Mouse (Mus musculus): Measurements from ENCODE around the gene Rcn3. TPM values are rescaled to one million over a fixed set of nuclear protein-coding genes. Genes with fewer than 3 reads are reported as not detected.
A peak's percentile ranks its signal among the peaks of the same experiment; 100 is the strongest.

The Rcn3 gene
- polyA plus RNA-seq, 1 experiment from 2014 or later: 22.7 TPM

DNA sequence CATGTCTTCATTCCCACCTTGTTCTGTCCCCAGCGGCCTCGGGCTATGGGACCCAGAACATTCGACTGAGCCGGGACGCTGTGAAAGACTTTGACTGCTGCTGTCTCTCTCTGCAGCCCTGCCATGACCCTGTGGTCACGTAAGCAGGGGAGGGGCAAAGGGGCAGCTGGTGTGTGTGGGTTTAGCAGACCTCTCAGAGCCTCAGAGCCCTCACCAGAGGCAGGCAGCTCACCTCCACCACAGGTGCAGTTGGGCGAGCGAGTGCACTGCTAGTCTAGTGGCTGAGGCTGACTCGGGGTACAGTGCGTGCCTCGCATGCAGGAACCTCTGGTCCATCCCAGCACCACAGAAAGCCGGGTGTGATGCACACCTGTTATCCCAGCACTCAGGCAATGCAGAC is 18.1 kb downstream of the Rcn3 start:
- Histone ChIP-seq H3K4me1 (ENCODE audit: control insufficient read depth, low read depth, low read length) (peaks cover 2% of the 10 kb centered on the region), H3K36me3 (ENCODE audit: control insufficient read depth, insufficient read depth) (peaks cover 7% of the 10 kb centered on the region), H3K27me3 (ENCODE audit: control insufficient read depth, insufficient read depth, low read depth, low read length) (no peaks in the 10 kb centered on the region), H3K9me3 (replicated peaks; ENCODE audit: control insufficient read depth, low read length) (no peaks in the 10 kb centered on the region), H3K9ac (ENCODE audit: low read depth, low read length) (no peak overlapping the region), H3K27ac (ENCODE audit: low read length) (no peak overlapping the region), H3K4me3 (ENCODE audit: low read depth, low read length) (no peak overlapping the region), H3K4me2 (ENCODE audit: low read depth, low read length) (no peak overlapping the region)
- 0 out of 2 replicates have a peak, but pooled peaks have one; percentile 7 for ATAC-seq (ENCODE audit: low read depth)
- 77% methylated on average over 12 of the region's 12 CpGs for WGBS (ENCODE audit: insufficient replicate concordance)

DNA sequence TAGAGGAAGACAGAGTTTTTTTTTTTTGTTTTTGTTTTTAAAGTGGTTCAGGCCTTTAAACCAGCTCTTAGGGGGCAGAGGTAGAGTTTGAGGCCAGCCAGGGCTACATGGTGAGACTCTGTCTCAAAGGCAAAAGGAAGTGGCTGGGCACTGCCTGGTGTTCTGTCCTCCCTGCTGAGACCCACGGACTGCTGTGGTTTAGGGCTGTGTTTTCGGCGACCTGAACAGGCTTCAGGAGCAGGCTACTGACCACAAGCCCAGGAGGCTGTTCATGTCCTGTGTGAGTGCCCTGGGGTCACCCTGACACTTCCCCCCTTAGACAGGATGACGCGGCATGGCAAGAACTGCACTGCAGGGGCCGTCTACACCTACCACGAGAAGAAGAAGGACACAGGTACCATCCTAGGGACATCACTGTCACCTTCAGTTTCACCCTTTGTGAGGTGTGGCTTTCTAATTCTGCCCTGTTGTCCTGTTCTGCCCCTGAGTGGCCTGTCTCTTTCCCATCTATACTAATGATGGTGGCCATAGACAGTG is 18.8 kb downstream of the Rcn3 start:
- Histone ChIP-seq H3K9me3 (replicated peaks; ENCODE audit: control insufficient read depth, low read length) (no peaks in the 10 kb centered on the region), H3K27ac (ENCODE audit: low read length) (no peak overlapping the region), H3K27me3 (ENCODE audit: control insufficient read depth, insufficient read depth, low read depth, low read length) (no peaks in the 10 kb centered on the region), H3K4me1 (ENCODE audit: control insufficient read depth, low read depth, low read length) (peaks cover 3% of the 10 kb centered on the region), H3K4me3 (ENCODE audit: low read depth, low read length) (no peak overlapping the region), H3K4me2 (ENCODE audit: low read depth, low read length) (no peak overlapping the region), H3K9ac (ENCODE audit: low read depth, low read length) (no peak overlapping the region), H3K36me3 (ENCODE audit: control insufficient read depth, insufficient read depth) (peaks cover 7% of the 10 kb centered on the region)
- 52% methylated on average over 7 of the region's 7 CpGs for WGBS (ENCODE audit: insufficient replicate concordance)
- ATAC-seq (ENCODE audit: low read depth): no peak

DNA sequence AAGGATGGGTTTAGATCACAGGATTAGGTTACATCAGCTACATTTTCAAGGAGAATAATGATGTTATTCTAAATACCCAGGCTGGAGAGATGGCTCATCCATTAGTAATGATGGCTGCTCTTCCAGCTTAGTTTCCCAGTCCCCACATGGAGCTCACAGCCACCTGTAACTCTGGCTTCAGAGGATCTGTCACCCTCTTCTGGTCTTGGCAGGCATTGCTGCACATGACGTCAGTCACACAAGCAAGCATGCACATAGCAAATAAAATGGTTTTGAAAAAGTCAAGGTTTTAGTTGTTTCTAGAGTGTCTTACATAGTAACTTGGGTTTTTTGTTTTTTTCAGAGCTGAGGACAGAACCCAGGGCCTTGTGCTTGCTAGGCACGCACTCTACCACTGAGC is 19.8 kb downstream of the Rcn3 start:
- Histone ChIP-seq H3K36me3 (ENCODE audit: control insufficient read depth, insufficient read depth) (peaks cover 4% of the 10 kb centered on the region), H3K4me2 (ENCODE audit: low read depth, low read length) (no peak overlapping the region), H3K9me3 (replicated peaks; ENCODE audit: control insufficient read depth, low read length) (no peaks in the 10 kb centered on the region), H3K4me3 (ENCODE audit: low read depth, low read length) (no peak overlapping the region), H3K27ac (ENCODE audit: low read length) (no peak overlapping the region), H3K9ac (ENCODE audit: low read depth, low read length) (no peak overlapping the region), H3K4me1 (ENCODE audit: control insufficient read depth, low read depth, low read length) (peaks cover 7% of the 10 kb centered on the region), H3K27me3 (ENCODE audit: control insufficient read depth, insufficient read depth, low read depth, low read length) (no peaks in the 10 kb centered on the region)
- ATAC-seq (ENCODE audit: low read depth): no peak
- WGBS (ENCODE audit: insufficient replicate concordance): 67% methylated on average over 2 of the region's 2 CpGs

DNA sequence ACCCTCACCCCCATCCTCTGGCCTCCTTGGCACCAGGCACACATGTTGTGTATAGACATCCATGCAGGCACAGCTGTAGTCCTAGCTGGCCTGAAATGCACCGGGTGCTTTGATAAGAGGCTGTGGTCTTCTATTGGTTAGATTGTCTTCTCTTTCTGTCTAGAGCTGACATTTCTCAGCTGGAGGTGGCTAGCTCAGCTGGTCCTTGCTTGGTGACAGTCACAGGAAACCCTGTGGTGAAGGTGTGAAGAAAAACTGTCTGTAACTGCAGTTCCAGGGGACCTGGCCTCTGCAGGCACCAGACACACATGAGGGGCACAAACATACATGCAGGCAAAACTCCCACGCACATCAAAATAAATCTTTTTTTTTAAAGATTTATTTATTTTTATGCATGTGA is 22.4 kb downstream of the Rcn3 start:
- peaks cover 5% of the 10 kb centered on the region; the same call in 1 of the 2 replicates for H3K4me1 ChIP-seq (ENCODE audit: control insufficient read depth, low read depth, low read length)
- no peaks in the 10 kb centered on the region for H3K9me3 ChIP-seq (replicated peaks; ENCODE audit: control insufficient read depth, low read length)
- no peak overlapping the region for H3K4me3 ChIP-seq (ENCODE audit: low read depth, low read length)
- WGBS (ENCODE audit: insufficient replicate concordance): 55% methylated on average over 2 of the region's 2 CpGs
- no peak overlapping the region for H3K27ac ChIP-seq (ENCODE audit: low read length)
- no peaks in the 10 kb centered on the region for H3K36me3 ChIP-seq (ENCODE audit: control insufficient read depth, insufficient read depth)
- ATAC-seq (ENCODE audit: low read depth): no peak
- no peak overlapping the region for H3K4me2 ChIP-seq (ENCODE audit: low read depth, low read length)
- H3K9ac ChIP-seq (ENCODE audit: low read depth, low read length): no peak overlapping the region
- H3K27me3 ChIP-seq (ENCODE audit: control insufficient read depth, insufficient read depth, low read depth, low read length): no peaks in the 10 kb centered on the region

DNA sequence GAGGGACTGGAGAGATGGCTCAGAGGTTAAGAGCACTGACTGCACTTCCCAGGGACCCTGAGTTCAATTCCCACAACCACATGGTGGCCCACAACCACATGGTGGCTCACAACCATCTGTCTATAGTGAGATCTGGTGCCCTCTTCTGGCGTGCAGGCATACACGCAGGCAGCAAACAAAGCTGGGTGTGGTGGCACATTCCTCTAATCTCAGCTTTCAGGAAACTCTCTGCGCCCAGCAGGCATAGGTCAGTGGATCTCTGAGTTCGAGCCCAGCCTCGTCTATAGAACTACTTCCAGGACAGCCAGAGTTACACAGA is 24.1 kb downstream of the Rcn3 start:
- no peak overlapping the region for H3K4me2 ChIP-seq (ENCODE audit: low read depth, low read length)
- H3K27ac ChIP-seq (ENCODE audit: low read length): no peak overlapping the region
- WGBS (ENCODE audit: insufficient replicate concordance): 10% methylated on average over 5 of the region's 5 CpGs
- peak; percentile 51 for ATAC-seq (ENCODE audit: low read depth)
- no peaks in the 10 kb centered on the region for H3K36me3 ChIP-seq (ENCODE audit: control insufficient read depth, insufficient read depth)
- no peaks in the 10 kb centered on the region for H3K27me3 ChIP-seq (ENCODE audit: control insufficient read depth, insufficient read depth, low read depth, low read length)
- H3K4me1 ChIP-seq (ENCODE audit: control insufficient read depth, low read depth, low read length): peaks cover 17% of the 10 kb centered on the region
- H3K4me3 ChIP-seq (ENCODE audit: low read depth, low read length): no peak overlapping the region
- no peak overlapping the region for H3K9ac ChIP-seq (ENCODE audit: low read depth, low read length)
- H3K9me3 ChIP-seq (replicated peaks; ENCODE audit: control insufficient read depth, low read length): no peaks in the 10 kb centered on the region

DNA sequence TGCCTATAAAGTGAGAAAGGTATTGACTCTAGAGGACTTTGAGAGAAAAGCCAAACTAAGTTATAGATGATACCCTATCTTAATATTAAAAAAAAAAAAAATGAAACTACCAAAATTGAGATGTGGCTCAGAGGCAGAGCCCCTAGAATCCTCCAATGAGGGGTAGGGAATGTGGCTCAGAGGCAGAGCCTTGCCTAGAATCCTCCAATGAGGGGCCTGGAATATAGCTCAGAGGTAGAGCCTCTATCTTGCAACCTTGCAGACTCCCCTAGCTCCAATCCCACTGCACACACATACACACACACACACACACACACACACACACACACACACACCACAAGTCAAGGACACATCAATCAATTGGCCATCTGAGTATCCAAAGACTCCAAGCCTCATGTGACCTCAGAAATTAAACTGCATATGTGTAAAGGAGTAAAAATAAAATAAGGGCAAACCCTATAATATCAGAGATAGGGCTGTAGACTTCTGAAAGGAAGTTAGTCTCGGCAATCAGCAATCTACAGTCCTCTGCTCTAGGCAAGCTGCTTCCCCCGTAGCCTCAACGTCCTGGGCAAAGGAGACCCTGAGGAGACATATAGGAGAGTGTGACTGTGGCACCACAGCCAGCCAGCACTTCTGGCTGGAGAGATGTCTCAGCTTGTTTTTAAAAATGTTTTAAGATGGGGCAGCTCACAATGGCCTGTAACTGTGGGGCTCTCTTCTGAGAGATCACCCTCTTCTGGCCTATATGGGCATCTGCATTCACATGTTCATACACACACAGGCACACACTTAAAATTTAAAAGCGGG is 24.6 kb downstream of the Rcn3 start:
- Histone ChIP-seq H3K9ac (ENCODE audit: low read depth, low read length) (no peak overlapping the region), H3K9me3 (replicated peaks; ENCODE audit: control insufficient read depth, low read length) (no peaks in the 10 kb centered on the region), H3K27me3 (ENCODE audit: control insufficient read depth, insufficient read depth, low read depth, low read length) (no peaks in the 10 kb centered on the region), H3K4me3 (ENCODE audit: low read depth, low read length) (no peak overlapping the region), H3K4me2 (ENCODE audit: low read depth, low read length) (no peak overlapping the region), H3K36me3 (ENCODE audit: control insufficient read depth, insufficient read depth) (no peaks in the 10 kb centered on the region), H3K4me1 (ENCODE audit: control insufficient read depth, low read depth, low read length) (peaks cover 17% of the 10 kb centered on the region), H3K27ac (ENCODE audit: low read length) (no peak overlapping the region)
- ATAC-seq (ENCODE audit: low read depth): peak; percentile 8; the same call in 1 of the 2 replicates
- WGBS (ENCODE audit: insufficient replicate concordance): 42% methylated on average over 4 of the region's 4 CpGs

DNA sequence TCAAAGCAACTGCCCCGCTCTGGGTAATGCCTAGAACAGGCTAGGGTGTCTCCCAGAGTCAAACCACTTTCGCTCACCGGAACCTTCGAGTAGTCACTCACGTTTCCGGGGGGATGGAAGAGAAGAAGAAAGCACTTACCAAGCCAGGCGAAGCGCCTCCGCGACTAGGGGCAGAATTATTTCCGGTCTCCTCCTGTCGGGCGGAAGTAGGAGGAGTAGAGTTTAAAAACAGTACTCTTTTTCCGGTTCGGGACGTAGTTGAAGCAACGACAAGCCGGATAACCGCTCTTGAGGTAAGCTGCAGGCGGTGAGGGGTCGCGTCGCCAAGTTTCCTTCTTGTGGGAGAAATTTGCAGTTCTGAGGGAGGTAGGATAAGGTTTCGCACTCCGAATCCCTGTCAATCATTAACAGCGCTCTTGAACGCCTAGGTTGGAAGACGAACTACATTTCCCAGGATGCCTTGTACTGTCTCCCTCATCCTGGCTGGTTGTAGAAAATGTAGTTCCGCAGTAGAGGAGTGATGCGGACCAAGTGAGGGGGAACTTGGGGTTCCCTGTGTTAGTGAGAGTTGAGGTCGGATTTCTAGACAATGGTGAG is 29.7 kb downstream of the Rcn3 start, which contains the start of the genes Nosip and Prrg2:
TSS of gene Nosip (plus strand) at position 191 of the 597 bp plus-strand sequence.
TSS of gene Prrg2 (minus strand) at position 439 of the 597 bp plus-strand sequence.
- H3K4me1 ChIP-seq (ENCODE audit: control insufficient read depth, low read depth, low read length): peaks cover 23% of the 10 kb centered on the region
- H3K27me3 ChIP-seq (ENCODE audit: control insufficient read depth, insufficient read depth, low read depth, low read length): no peaks in the 10 kb centered on the region
- WGBS (ENCODE audit: insufficient replicate concordance): 0% methylated on average over 31 of the region's 31 CpGs
- H3K36me3 ChIP-seq (ENCODE audit: control insufficient read depth, insufficient read depth): no peaks in the 10 kb centered on the region
- ATAC-seq (ENCODE audit: low read depth): peak; percentile 90
- H3K4me2 ChIP-seq (ENCODE audit: low read depth, low read length): peak within 1 kb of the TSS; percentile 64
- H3K9ac ChIP-seq (ENCODE audit: low read depth, low read length): peak within 1 kb of the TSS; percentile 81
- H3K27ac ChIP-seq (ENCODE audit: low read length): peak within 1 kb of the TSS; percentile 94
- H3K9me3 ChIP-seq (replicated peaks; ENCODE audit: control insufficient read depth, low read length): no peaks in the 10 kb centered on the region
- H3K4me3 ChIP-seq (ENCODE audit: low read depth, low read length): peak within 1 kb of the TSS; percentile 84

DNA sequence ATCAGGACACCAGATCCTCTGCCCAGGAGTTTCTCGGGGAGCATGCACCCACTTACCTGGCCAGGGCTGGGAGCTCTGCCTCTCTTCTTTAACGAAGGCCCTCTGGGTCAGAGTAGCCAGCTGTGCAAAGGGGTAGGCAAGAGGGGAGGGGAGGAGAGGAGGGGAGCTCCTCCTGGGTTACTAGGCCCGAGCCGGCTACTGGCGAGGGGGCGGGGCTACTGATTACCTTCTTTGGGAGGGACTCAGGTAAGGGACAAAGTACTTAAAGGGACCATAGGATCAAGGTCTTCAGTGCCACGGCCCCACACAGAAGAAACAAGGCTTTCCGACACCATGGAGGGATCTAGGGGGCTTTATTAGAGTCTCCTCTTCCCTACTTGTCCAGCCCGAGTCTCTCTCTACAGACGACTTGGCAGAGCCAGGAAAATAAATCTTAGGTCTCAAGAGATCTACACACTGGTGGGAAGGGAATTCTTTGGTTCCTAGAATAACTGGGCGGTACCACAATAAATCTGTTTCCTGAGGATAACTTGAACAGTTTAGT is 30.4 kb downstream of the Rcn3 start:
- no peaks in the 10 kb centered on the region for H3K27me3 ChIP-seq (ENCODE audit: control insufficient read depth, insufficient read depth, low read depth, low read length)
- WGBS (ENCODE audit: insufficient replicate concordance): 25% methylated on average over 11 of the region's 11 CpGs
- H3K9ac ChIP-seq (ENCODE audit: low read depth, low read length): peak overlapping the region; percentile 39
- H3K27ac ChIP-seq (ENCODE audit: low read length): peak overlapping the region; percentile 94
- H3K9me3 ChIP-seq (replicated peaks; ENCODE audit: control insufficient read depth, low read length): no peaks in the 10 kb centered on the region
- peak; percentile 42 for ATAC-seq (ENCODE audit: low read depth)
- H3K4me2 ChIP-seq (ENCODE audit: low read depth, low read length): peak overlapping the region; percentile 64
- peak overlapping the region; percentile 84 for H3K4me3 ChIP-seq (ENCODE audit: low read depth, low read length)
- peaks cover 23% of the 10 kb centered on the region for H3K4me1 ChIP-seq (ENCODE audit: control insufficient read depth, low read depth, low read length)
- no peaks in the 10 kb centered on the region for H3K36me3 ChIP-seq (ENCODE audit: control insufficient read depth, insufficient read depth)

All from liver, embryonic 16.5 days (tissue).